12 mouse cellular contexts compared by ENCODE assay signal in the genomic region with DNA sequence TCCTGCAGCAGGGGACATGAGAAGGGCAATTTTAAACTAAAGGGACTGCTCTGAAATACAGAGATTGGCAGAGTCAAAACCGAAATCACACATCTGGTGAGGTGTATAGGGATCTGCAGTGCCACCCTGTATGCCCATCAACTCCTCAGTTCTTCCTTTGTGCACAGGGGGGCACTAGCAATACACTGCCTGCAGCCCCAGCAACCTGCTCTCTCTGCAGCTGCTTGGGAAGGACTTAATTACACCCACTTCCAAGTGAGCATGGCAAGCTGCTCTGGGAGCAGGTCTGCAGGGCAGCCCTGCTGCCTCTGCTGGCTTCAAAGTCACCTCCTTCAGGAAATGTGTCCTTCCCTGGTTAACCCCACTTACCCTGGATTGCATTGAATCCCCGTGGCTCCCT.
A peak's percentile ranks its signal among the peaks of the same experiment; 100 is the strongest.
DNase-seq lines count a peak whose midpoint lies in the region; ATAC-seq and TF ChIP-seq lines count a peak whose summit lies in the region.
"Had no signal": no experiment of that assay in that cellular context is flagged by ENCODE, and none has a peak within 500 bp of the region (broad histone marks: within the 10 kb centered on the region; RNA-seq: fewer than 3 reads in every experiment).

No protein-coding gene starts in this region.

- POLR2A ChIA-PET in Patski (lab: Charles Lee): no interaction called here

- peak; percentile 19 for DNase-seq in hindbrain, embryonic 11.5 days (ENCODE audit: low spot score)
- no peak for DNase-seq in hindbrain, embryonic 14.5 days (ENCODE audit: low spot score)
- DNase-seq in Patski (ENCODE audit: low read depth, low spot score): no peak
- peak; percentile 17 to 29 for DNase-seq in cerebellum, postnatal 10 days
- DNase-seq in left cerebral cortex, postnatal 14 days (ENCODE audit: low spot score in 2 of 2): peak; percentile 32 to 47
- no peak for DNase-seq in urinary bladder, postnatal 10 days (ENCODE audit: low spot score)
- no peak for DNase-seq in lung, postnatal 14 days
- DNase-seq in kidney, postnatal 10 days: no peak
- DNase-seq: gastrocnemius, postnatal 36 days; liver, embryonic 13.5 days; thymus, postnatal 25 days had no signal

- ATAC-seq in hindbrain, embryonic 11.5 days (ENCODE audit: low FRiP score): no peak
- no peak for ATAC-seq in hindbrain, embryonic 14.5 days (ENCODE audit: low FRiP score)
- ATAC-seq in Patski: no peak

- H3K4me1 ChIP-seq in hindbrain, embryonic 11.5 days (replicated peaks; ENCODE audit: control insufficient read depth, insufficient read depth, low read length): no peaks in the 10 kb centered on the region
- H3K4me1 ChIP-seq in hindbrain, embryonic 14.5 days (replicated peaks; ENCODE audit: control insufficient read depth, insufficient read depth, low read length): no peaks in the 10 kb centered on the region
- H3K4me1 ChIP-seq: liver, embryonic 13.5 days; neural tube, embryonic 13.5 days had no signal

- in situ Hi-C loops in Patski (cut with MboI; ENCODE audit: low pct_unique_long_range_greater_than_20kb): no loop called here

- peak; percentile 58 for TF ChIP-seq CTCF in Patski (IDR thresholded peaks at IDR 0.05)

- no peaks in the 10 kb centered on the region for H3K27me3 ChIP-seq in hindbrain, embryonic 11.5 days (ENCODE audit: control insufficient read depth, insufficient read depth, low read length)
- H3K27me3 ChIP-seq in hindbrain, embryonic 14.5 days (ENCODE audit: control insufficient read depth, insufficient read depth, low read length): no peaks in the 10 kb centered on the region
- H3K27me3 ChIP-seq in Patski: peaks cover 46% of the 10 kb centered on the region
- H3K27me3 ChIP-seq: liver, embryonic 13.5 days; neural tube, embryonic 13.5 days had no signal

- no peaks in the 10 kb centered on the region for H3K9me3 ChIP-seq in hindbrain, embryonic 11.5 days (ENCODE audit: control insufficient read depth, low read length)
- no peaks in the 10 kb centered on the region for H3K9me3 ChIP-seq in hindbrain, embryonic 14.5 days (ENCODE audit: control insufficient read depth, low read length)
- H3K9me3 ChIP-seq: liver, embryonic 13.5 days; neural tube, embryonic 13.5 days had no signal

- no peak overlapping the region for H3K9ac ChIP-seq in hindbrain, embryonic 11.5 days (ENCODE audit: low read depth, low read length)
- H3K9ac ChIP-seq in hindbrain, embryonic 14.5 days: no peak overlapping the region
- H3K9ac ChIP-seq: liver, embryonic 13.5 days; neural tube, embryonic 13.5 days had no signal

- H3K27ac ChIP-seq in hindbrain, embryonic 11.5 days (ENCODE audit: low read depth, low read length): no peak overlapping the region
- no peak overlapping the region for H3K27ac ChIP-seq in hindbrain, embryonic 14.5 days
- H3K27ac ChIP-seq: liver, embryonic 13.5 days; neural tube, embryonic 13.5 days had no signal

- no peaks in the 10 kb centered on the region for H3K36me3 ChIP-seq in hindbrain, embryonic 11.5 days (ENCODE audit: control insufficient read depth, insufficient read depth, low read length)
- no peaks in the 10 kb centered on the region for H3K36me3 ChIP-seq in hindbrain, embryonic 14.5 days (replicated peaks; ENCODE audit: control insufficient read depth, insufficient read depth)
- H3K36me3 ChIP-seq: liver, embryonic 13.5 days; neural tube, embryonic 13.5 days had no signal

- CTCF ChIA-PET in Patski (lab: Charles Lee): no interaction called here

- H3K4me3 ChIP-seq in hindbrain, embryonic 11.5 days (ENCODE audit: low read depth, low read length): no peak overlapping the region
- no peak overlapping the region for H3K4me3 ChIP-seq in hindbrain, embryonic 14.5 days (replicated peaks; ENCODE audit: low read length)
- H3K4me3 ChIP-seq: liver, embryonic 13.5 days; neural tube, embryonic 13.5 days had no signal

- no peak overlapping the region for H3K4me2 ChIP-seq in hindbrain, embryonic 11.5 days (replicated peaks; ENCODE audit: low read depth, low read length)
- H3K4me2 ChIP-seq in hindbrain, embryonic 14.5 days (replicated peaks): no peak overlapping the region
- H3K4me2 ChIP-seq: liver, embryonic 13.5 days; neural tube, embryonic 13.5 days had no signal

- intact Hi-C loops in left cerebral cortex, postnatal 14 days (cut with DNase I): no loop called here

- 68% methylated on average over 2 of the region's 2 CpGs for WGBS in hindbrain, embryonic 11.5 days
- 78% methylated on average over 2 of the region's 2 CpGs for whole genome bisulfite sequencing in hindbrain, embryonic 14.5 days

Comparison
In these comparisons a context has a peak if more than half of its experiments do, and no peak if none do; other contexts are left out.
1. DNase-seq: peak in hindbrain, embryonic 11.5 days (single experiment), cerebellum, postnatal 10 days (2 of 2) and left cerebral cortex, postnatal 14 days (2 of 2); none in hindbrain, embryonic 14.5 days (single experiment), Patski (single experiment), urinary bladder, postnatal 10 days (single experiment), lung, postnatal 14 days (single experiment) and kidney, postnatal 10 days (single experiment).